Mouse (Mus musculus): Measurements from ENCODE around the gene Aurka.

DNA sequence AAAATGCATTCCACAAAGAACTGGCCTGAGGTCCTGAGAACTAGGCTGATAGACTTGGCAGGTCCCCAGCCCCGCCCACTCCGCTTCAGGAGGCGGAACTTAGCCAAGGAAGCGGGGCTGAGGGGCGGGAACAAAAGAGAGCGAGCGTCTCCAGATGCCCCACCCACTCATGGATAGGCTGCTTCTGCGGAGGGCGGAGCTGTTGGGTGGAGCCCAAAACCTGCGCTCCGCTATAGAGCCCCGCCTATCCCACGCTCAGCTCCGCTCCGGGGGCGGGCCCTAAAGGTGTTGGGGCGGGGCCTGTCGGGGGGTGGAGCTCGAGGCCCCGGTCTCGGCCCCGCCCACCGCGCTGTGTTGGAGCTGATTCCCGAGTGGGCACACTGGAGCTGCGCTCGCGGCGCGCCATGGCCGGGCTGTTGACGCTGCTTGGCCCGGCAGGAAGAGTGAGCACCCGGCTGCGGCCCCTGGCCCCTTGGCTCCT, 25.0 kb downstream of the Aurka start, which contains the start of gene Fam210b:
- TF ChIP-seq EP300 (IDR thresholded peaks at IDR 0.05; ENCODE audit: insufficient read depth, low read depth, low read length) (no peak), CTCF (IDR thresholded peaks at IDR 0.05) (no peak), POLR2A (IDR thresholded peaks at IDR 0.05; ENCODE audit: insufficient read depth, low read depth, low read length) (peak; percentile 73)

Measured in heart, adult 2 months (tissue).